Mouse (Mus musculus) ES-E14 (cell line): ENCODE data around the gene Retsat. TPM values are rescaled to one million over a fixed set of nuclear protein-coding genes. Genes with fewer than 3 reads are reported as not detected.

ENCODE experiments used
- DNase-seq: peaks from one replicate; pipeline ENCODE4 v3.0.0-alpha.2; 2013; ENCODE audit warnings: low read depth, low spot score
- H3K27ac ChIP-seq: 2 replicates; pipeline ENCODE4 v1.5.1; 2012; ENCODE audit warnings: low read depth, mild to moderate bottlenecking, low read length, moderate library complexity, mixed read lengths; ENCODE audit not compliant: poor library complexity, insufficient read depth, severe bottlenecking
- H3K36me3 ChIP-seq: 2 replicates; pipeline ENCODE4 v1.6.1; 2012; ENCODE audit warnings: mild to moderate bottlenecking, low read length, moderate library complexity, mixed read lengths; ENCODE audit not compliant: control insufficient read depth, poor library complexity, insufficient read depth, severe bottlenecking
- H3K4me1 ChIP-seq, 2 experiments: fragments of 150-350 bp in 1 of 2; sonication (generic) in 1 of 2; 2 replicates each; pipeline ENCODE4 v1.6.1; 2012; ENCODE audit warnings: low read length in 2 of 2, mild to moderate bottlenecking in 1 of 2, mixed read lengths in 1 of 2; ENCODE audit not compliant: control insufficient read depth in 2 of 2, insufficient read depth in 2 of 2, poor library complexity in 1 of 2
- H3K4me3 ChIP-seq, 2 experiments: fragments of 150-350 bp in 1 of 2; sonication (generic) in 1 of 2; 2 replicates each; pipeline ENCODE4 v1.5.1; 2012; ENCODE audit warnings: low read length in 2 of 2, low read depth in 1 of 2, mild to moderate bottlenecking in 1 of 2, mixed read lengths in 1 of 2; ENCODE audit not compliant: insufficient read depth in 1 of 2, poor library complexity in 1 of 2, severe bottlenecking in 1 of 2
- H3K9ac ChIP-seq: 2 replicates; pipeline ENCODE4 v1.6.1; 2012; ENCODE audit warnings: low read depth, mild to moderate bottlenecking, low read length, mixed read lengths; ENCODE audit not compliant: poor library complexity, insufficient read depth, severe bottlenecking
- H3K9me3 ChIP-seq: fragments of 150-350 bp; sonication (generic); 2 replicates; pipeline ENCODE4 v1.6.1; 2012; ENCODE audit warnings: low read depth, mild to moderate bottlenecking, low read length; ENCODE audit not compliant: control insufficient read depth, insufficient read depth
- CHD2 ChIP-seq: IDR thresholded peaks from 2 replicates; pipeline ENCODE4 v1.6.1; 2014; ENCODE audit warnings: mild to moderate bottlenecking, low read depth, low read length, inconsistent platforms
- HCFC1 ChIP-seq: IDR thresholded peaks from 2 replicates; pipeline ENCODE4 v1.6.1; 2012; ENCODE audit warnings: low read length, inconsistent platforms, borderline replicate concordance; ENCODE audit not compliant: insufficient read depth
- MAFK ChIP-seq: IDR thresholded peaks from 2 replicates; pipeline ENCODE4 v1.6.1; 2014; ENCODE audit warnings: mild to moderate bottlenecking, low read depth, low read length, inconsistent platforms; ENCODE audit not compliant: insufficient read depth
- ZC3H11A ChIP-seq: IDR thresholded peaks from 2 replicates; pipeline ENCODE4 v1.6.1; 2012; ENCODE audit warnings: low read depth, mild to moderate bottlenecking, inconsistent platforms, low read length, borderline replicate concordance
- ZNF384 ChIP-seq: IDR thresholded peaks from 2 replicates; pipeline ENCODE4 v1.6.1; 2012; ENCODE audit warnings: low read depth, low read length, inconsistent platforms
- in situ Hi-C, 2 experiments: fragments of 600-800 bp; cut with MboI; formaldehyde crosslinking; loops; one replicate each; pipeline ENCODE4 v1.15.1; 2025; ENCODE audit warnings: low sequenced_read_pairs in 2 of 2, inconsistent platforms in 1 of 2; ENCODE audit not compliant: unreplicated experiment in 2 of 2
- total RNA-seq: library from RNA; depleted of rRNA; stranded (reverse); fragments of 300-350 nt; gene quantifications from 2 replicates; pipeline ENCODE4 v1.2.3, GENCODE M21; 2012

Retsat gene
- total RNA-seq, 1 experiment: 20.2 TPM

GRCm38 (mm10) chr6:72600216-72600615 is 1.9 kb downstream of the Retsat start:
- in situ Hi-C loops: no loop called here
- Histone ChIP-seq H3K9me3 (no peaks in the 10 kb centered on the region), H3K27ac (no peak overlapping the region), H3K4me3 (no peak overlapping the region), H3K9ac (no peak overlapping the region), H3K36me3 (no peaks in the 10 kb centered on the region; the same call in 1 of the 2 replicates), H3K4me1 (peaks cover 0 to 2% of the 10 kb centered on the region in 2 experiments; a peak in 1 of 4 replicates)
- DNase-seq: no peak
- TF ChIP-seq ZC3H11A (no peak), ZNF384 (no peak), CHD2 (no peak), HCFC1 (no peak), MAFK (no peak)

GRCm38 (mm10) chr6:72600771-72601170 is 2.5 kb downstream of the Retsat start:
- Histone ChIP-seq H3K9ac (no peak overlapping the region), H3K9me3 (no peaks in the 10 kb centered on the region), H3K4me1 (peaks cover 0 to 2% of the 10 kb centered on the region in 2 experiments; a peak in 1 of 4 replicates), H3K27ac (no peak overlapping the region), H3K4me3 (no peak overlapping the region), H3K36me3 (no peaks in the 10 kb centered on the region; the same call in 1 of the 2 replicates)
- no peak for DNase-seq
- no peak for TF ChIP-seq ZC3H11A
- TF ChIP-seq MAFK: no peak
- no peak for TF ChIP-seq HCFC1
- TF ChIP-seq ZNF384: no peak
- no peak for TF ChIP-seq CHD2
- in situ Hi-C loops: no loop called here

- H3K4me3 ChIP-seq: no peak overlapping the region
- TF ChIP-seq HCFC1 (no peak), ZC3H11A (no peak), CHD2 (no peak), MAFK (no peak), ZNF384 (no peak)
- no peak for DNase-seq
Observed at GRCm38 (mm10) chr6:72601732-72602131, 3.5 kb downstream of the Retsat start.

GRCm38 (mm10) chr6:72604066-72604465 is 5.8 kb downstream of the Retsat start:
- peaks cover 2% of the 10 kb centered on the region for H3K36me3 ChIP-seq
- in situ Hi-C loops: no loop called here
- no peak overlapping the region for H3K4me3 ChIP-seq
- no peak for DNase-seq
- no peak overlapping the region for H3K9ac ChIP-seq
- H3K9me3 ChIP-seq: no peaks in the 10 kb centered on the region
- H3K4me1 ChIP-seq: peaks cover 0 to 2% of the 10 kb centered on the region in 2 experiments; a peak in 1 of 4 replicates
- TF ChIP-seq ZNF384 (no peak), HCFC1 (no peak), ZC3H11A (no peak), CHD2 (no peak), MAFK (no peak)
- H3K27ac ChIP-seq: no peak overlapping the region

More at GRCm38 (mm10) chr6:72601732-72602131, 3.5 kb downstream of the Retsat start:
- H3K27ac ChIP-seq: no peak overlapping the region
- in situ Hi-C loops: no loop called here
- H3K9ac ChIP-seq: no peak overlapping the region
- no peaks in the 10 kb centered on the region; the same call in none of the 2 replicates for H3K36me3 ChIP-seq
- H3K4me1 ChIP-seq: peaks cover 0 to 2% of the 10 kb centered on the region in 2 experiments; a peak in 1 of 4 replicates
- H3K9me3 ChIP-seq: no peaks in the 10 kb centered on the region

GRCm38 (mm10) chr6:72607060-72607459 is 8.8 kb downstream of the Retsat start:
- Histone ChIP-seq H3K9me3 (no peaks in the 10 kb centered on the region), H3K4me1 (no peaks in the 10 kb centered on the region), H3K4me3 (no peak overlapping the region), H3K27ac (no peak overlapping the region), H3K36me3 (peaks cover 2% of the 10 kb centered on the region), H3K9ac (no peak overlapping the region)
- TF ChIP-seq MAFK: no peak
- no peak for DNase-seq
- in situ Hi-C loops: no loop called here
